Mouse (Mus musculus): ENCODE data around the gene Catip.

DNA sequence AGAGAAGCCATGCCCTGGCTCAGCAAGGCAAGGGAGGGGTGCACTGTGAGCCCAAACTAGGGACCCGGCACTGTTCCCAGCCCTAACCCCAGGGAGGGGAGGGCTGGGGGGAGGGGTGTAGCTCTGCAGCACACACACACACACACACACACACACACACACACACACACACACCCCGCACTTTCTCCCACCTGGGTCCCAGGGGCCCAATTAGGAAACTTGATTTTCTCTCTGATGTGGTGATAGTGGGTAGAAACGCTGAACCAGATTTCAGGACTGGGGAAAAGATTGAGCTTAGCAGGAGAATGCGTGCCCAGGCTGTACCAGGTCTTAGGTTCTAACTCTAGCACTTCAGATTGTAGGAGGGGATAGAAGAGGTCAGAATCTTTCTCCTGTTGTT, 23.3 kb upstream of the Catip start:
- TF ChIP-seq EP300 (IDR thresholded peaks at IDR 0.05; ENCODE audit: insufficient read depth, low read depth, low read length) (no peak), CTCF (IDR thresholded peaks at IDR 0.05) (no peak), POLR2A (IDR thresholded peaks at IDR 0.05; ENCODE audit: insufficient read depth, low read depth, low read length) (no peak)

Measured in heart, adult 2 months (tissue).